Mouse (Mus musculus): ENCODE measurements around the gene Slc38a8. TPM values are rescaled to one million over a fixed set of nuclear protein-coding genes. Genes with fewer than 3 reads are reported as not detected.

Slc38a8 gene
- polyA plus RNA-seq, 1 experiment, result not detected

DNA sequence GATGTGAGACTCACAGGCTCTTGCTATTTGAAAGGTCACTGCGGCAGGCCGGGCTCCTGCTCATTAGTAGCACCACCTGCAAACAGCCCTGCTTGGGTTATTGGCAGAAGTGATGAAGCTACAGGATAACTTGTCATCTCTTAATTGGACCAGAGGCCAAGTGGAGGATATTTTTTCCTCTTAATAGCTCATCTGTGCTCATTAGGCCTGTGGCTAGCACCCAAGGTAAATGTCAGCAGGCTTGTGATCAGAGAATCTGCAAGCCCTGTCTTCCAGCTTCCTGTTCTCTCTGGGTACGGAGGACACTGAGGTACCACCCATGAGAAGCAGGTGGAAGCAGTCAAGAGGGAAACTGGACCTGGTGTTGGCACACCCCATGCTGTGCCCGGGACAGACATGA is 50.4 kb downstream of the Slc38a8 start:
- H3K27me3 ChIP-seq (ENCODE audit: control insufficient read depth, insufficient read depth, insufficient read length), result no peaks in the 10 kb centered on the region

DNA sequence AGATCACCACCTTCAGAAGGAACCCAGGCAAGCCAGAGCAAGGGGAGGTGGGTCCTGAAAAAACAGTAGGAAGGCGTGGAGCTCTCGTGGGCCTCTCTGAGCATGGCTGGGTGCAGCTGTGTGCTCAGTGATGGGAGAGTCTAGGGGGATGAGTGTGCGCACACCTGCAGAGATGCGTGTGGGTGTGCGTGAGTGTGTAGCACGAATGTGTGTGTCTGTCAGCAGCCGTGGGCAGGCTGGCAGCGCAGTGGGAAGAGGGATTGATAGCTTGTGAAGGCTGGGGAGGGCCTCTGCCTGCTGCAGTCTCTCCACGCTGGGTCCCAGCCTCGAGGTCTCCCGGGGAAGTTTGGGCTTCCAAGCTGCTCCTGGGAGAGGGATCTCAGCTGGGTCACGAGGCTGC is 51.9 kb downstream of the Slc38a8 start:
- no peak overlapping the region for H3ac ChIP-seq (ENCODE audit: control insufficient read depth, insufficient read length)

More for the DNA sequence above, 50.4 kb downstream of the Slc38a8 start:
- no peaks in the 10 kb centered on the region for H3K36me3 ChIP-seq (ENCODE audit: control insufficient read depth, insufficient read depth)
- no peaks in the 10 kb centered on the region for H3K79me2 ChIP-seq (ENCODE audit: control insufficient read depth, insufficient read depth)
- no peak overlapping the region for H3K4me3 ChIP-seq
- TF ChIP-seq USF1 (IDR thresholded peaks at IDR 0.05; ENCODE audit: low read depth), result no peak
- no peak for TF ChIP-seq E2F4 (IDR thresholded peaks at IDR 0.05; ENCODE audit: insufficient read depth)
- TF ChIP-seq MYOG (IDR thresholded peaks at IDR 0.05; ENCODE audit: control insufficient read depth in 1 of 3, insufficient read depth in 1 of 3, insufficient read length in 2 of 3, low read depth in 2 of 3), result no peak
- TF ChIP-seq MAX (IDR thresholded peaks at IDR 0.05; ENCODE audit: low read depth), result no peak
- TF ChIP-seq MYOD1 (IDR thresholded peaks at IDR 0.05; ENCODE audit: control insufficient read depth in 1 of 3, insufficient read length in 2 of 3, low read depth in 2 of 3), result no peak
- no peak for TF ChIP-seq REST (IDR thresholded peaks at IDR 0.05; ENCODE audit: insufficient read depth, insufficient read length)
- TF ChIP-seq TCF3 (IDR thresholded peaks at IDR 0.05; ENCODE audit: insufficient read length, low read depth), result no peak
- no peak for TF ChIP-seq TCF12 (IDR thresholded peaks at IDR 0.05; ENCODE audit: insufficient read depth, poor library complexity, severe bottlenecking)
- no peak for TF ChIP-seq POLR2AphosphoS2 (IDR thresholded peaks at IDR 0.05; ENCODE audit: insufficient read length, low read depth)
- H3ac ChIP-seq (ENCODE audit: control insufficient read depth, insufficient read length), result no peak overlapping the region
- no peak overlapping the region for H3K4me2 ChIP-seq (ENCODE audit: low read depth)

DNA sequence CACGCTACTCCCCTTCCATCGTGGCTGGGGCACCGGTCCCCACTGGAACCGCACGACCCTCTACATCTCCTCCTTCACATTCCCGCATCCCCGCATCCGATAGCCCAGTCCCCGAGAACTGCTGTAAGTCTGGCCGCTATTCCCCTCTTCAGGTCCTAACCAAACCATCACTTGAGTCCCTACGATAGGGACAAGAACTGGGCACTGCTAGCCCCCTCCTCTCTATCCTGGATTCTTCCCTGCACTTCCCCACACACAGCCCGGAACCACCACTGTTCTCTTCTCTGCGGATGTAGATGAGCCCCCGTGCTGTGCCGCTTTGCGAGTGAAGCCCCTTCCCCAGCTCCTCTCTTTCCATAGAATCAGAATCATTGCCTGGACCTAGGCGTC is 53.7 kb downstream of the Slc38a8 start:
- H3K27me3 ChIP-seq (ENCODE audit: control insufficient read depth, insufficient read depth, insufficient read length), result no peaks in the 10 kb centered on the region
- no peak overlapping the region for H3ac ChIP-seq (ENCODE audit: control insufficient read depth, insufficient read length)
- H3K36me3 ChIP-seq (ENCODE audit: control insufficient read depth, insufficient read depth), result peaks cover 3% of the 10 kb centered on the region
- H3K79me2 ChIP-seq (ENCODE audit: control insufficient read depth, insufficient read depth), result no peaks in the 10 kb centered on the region
- no peak overlapping the region for H3K4me3 ChIP-seq
- no peak overlapping the region for H3K4me2 ChIP-seq (ENCODE audit: low read depth)
- TF ChIP-seq USF1 (IDR thresholded peaks at IDR 0.05; ENCODE audit: low read depth), result no peak
- TF ChIP-seq TCF3 (IDR thresholded peaks at IDR 0.05; ENCODE audit: insufficient read length, low read depth), result no peak
- TF ChIP-seq MAX (IDR thresholded peaks at IDR 0.05; ENCODE audit: low read depth), result no peak
- no peak for TF ChIP-seq REST (IDR thresholded peaks at IDR 0.05; ENCODE audit: insufficient read depth, insufficient read length)
- TF ChIP-seq MYOG (IDR thresholded peaks at IDR 0.05; ENCODE audit: control insufficient read depth in 1 of 3, insufficient read depth in 1 of 3, insufficient read length in 2 of 3, low read depth in 2 of 3), result no peak
- no peak for TF ChIP-seq SRF (IDR thresholded peaks at IDR 0.05; ENCODE audit: control insufficient read depth, insufficient read length, low read depth)
- no peak for TF ChIP-seq TCF12 (IDR thresholded peaks at IDR 0.05; ENCODE audit: insufficient read depth, poor library complexity, severe bottlenecking)
- no peak for TF ChIP-seq POLR2A (IDR thresholded peaks at IDR 0.05; ENCODE audit: insufficient read length, low read depth)
- no peak for TF ChIP-seq MYOD1 (IDR thresholded peaks at IDR 0.05; ENCODE audit: control insufficient read depth in 1 of 3, insufficient read length in 2 of 3, low read depth in 2 of 3)
- TF ChIP-seq E2F4 (IDR thresholded peaks at IDR 0.05; ENCODE audit: insufficient read depth), result no peak
- no peak for TF ChIP-seq CEBPB (IDR thresholded peaks at IDR 0.05; ENCODE audit: insufficient read depth, poor library complexity, severe bottlenecking)
- TF ChIP-seq POLR2AphosphoS2 (IDR thresholded peaks at IDR 0.05; ENCODE audit: insufficient read length, low read depth), result no peak

More for the DNA sequence above, 51.9 kb downstream of the Slc38a8 start:
- TF ChIP-seq REST (IDR thresholded peaks at IDR 0.05; ENCODE audit: insufficient read depth, insufficient read length) (no peak), MYOG (IDR thresholded peaks at IDR 0.05; ENCODE audit: control insufficient read depth in 1 of 3, insufficient read depth in 1 of 3, insufficient read length in 2 of 3, low read depth in 2 of 3) (no peak), E2F4 (IDR thresholded peaks at IDR 0.05; ENCODE audit: insufficient read depth) (no peak), POLR2AphosphoS2 (IDR thresholded peaks at IDR 0.05; ENCODE audit: insufficient read length, low read depth) (no peak), MAX (IDR thresholded peaks at IDR 0.05; ENCODE audit: low read depth) (no peak), SRF (IDR thresholded peaks at IDR 0.05; ENCODE audit: control insufficient read depth, insufficient read length, low read depth) (no peak), USF1 (IDR thresholded peaks at IDR 0.05; ENCODE audit: low read depth) (no peak), POLR2A (IDR thresholded peaks at IDR 0.05; ENCODE audit: insufficient read length, low read depth) (no peak), TCF12 (IDR thresholded peaks at IDR 0.05; ENCODE audit: insufficient read depth, poor library complexity, severe bottlenecking) (no peak), CEBPB (IDR thresholded peaks at IDR 0.05; ENCODE audit: insufficient read depth, poor library complexity, severe bottlenecking) (no peak), MYOD1 (IDR thresholded peaks at IDR 0.05; ENCODE audit: control insufficient read depth in 1 of 3, insufficient read length in 2 of 3, low read depth in 2 of 3) (no peak), TCF3 (IDR thresholded peaks at IDR 0.05; ENCODE audit: insufficient read length, low read depth) (no peak)
- Histone ChIP-seq H3K27me3 (ENCODE audit: control insufficient read depth, insufficient read depth, insufficient read length) (no peaks in the 10 kb centered on the region), H3K4me3 (no peak overlapping the region), H3K36me3 (ENCODE audit: control insufficient read depth, insufficient read depth) (no peaks in the 10 kb centered on the region), H3K79me2 (ENCODE audit: control insufficient read depth, insufficient read depth) (no peaks in the 10 kb centered on the region), H3K4me2 (ENCODE audit: low read depth) (no peak overlapping the region)

DNA sequence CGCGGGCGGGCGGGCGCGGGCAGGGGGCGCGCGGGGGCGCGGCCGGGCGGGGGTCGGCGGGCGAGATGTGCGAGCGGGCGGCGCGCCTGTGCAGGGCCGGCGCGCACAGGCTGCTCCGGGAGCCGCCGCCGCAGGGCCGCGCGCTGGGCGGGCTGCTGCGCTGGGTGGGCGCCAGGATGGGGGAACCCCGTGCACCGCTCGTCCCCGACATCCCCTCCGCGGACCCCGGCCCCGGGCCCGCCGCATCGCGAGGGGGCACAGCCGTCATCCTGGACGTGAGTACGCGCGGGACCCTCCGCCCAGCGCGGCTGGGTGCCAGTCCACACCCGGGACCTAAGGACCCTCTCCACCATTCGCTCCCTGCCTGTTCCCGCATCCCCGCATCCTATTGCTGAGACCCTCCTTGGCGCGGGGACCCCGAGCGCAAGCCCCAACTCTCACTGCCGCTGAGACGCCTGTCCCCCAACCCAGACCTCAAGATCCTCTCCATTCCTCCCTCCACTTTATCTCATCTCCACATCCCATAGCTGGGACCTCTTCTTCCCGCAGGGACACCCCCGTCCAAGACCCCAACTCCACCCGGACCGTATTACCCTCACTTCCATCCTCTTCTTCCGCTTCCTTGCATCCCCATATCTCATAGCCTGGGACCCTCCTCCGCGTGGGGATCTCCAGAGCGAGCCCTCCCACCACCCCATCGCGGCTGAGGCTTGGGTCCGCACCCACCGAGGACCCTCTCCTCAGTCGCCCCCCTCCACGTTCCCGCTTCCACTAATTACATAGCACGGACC is 54.3 kb downstream of the Slc38a8 start:
- Histone ChIP-seq H3K27me3 (ENCODE audit: control insufficient read depth, insufficient read depth, insufficient read length) (no peaks in the 10 kb centered on the region), H3ac (ENCODE audit: control insufficient read depth, insufficient read length) (no peak overlapping the region), H3K4me2 (ENCODE audit: low read depth) (no peak overlapping the region), H3K36me3 (ENCODE audit: control insufficient read depth, insufficient read depth) (peaks cover 9% of the 10 kb centered on the region), H3K4me3 (no peak overlapping the region), H3K79me2 (ENCODE audit: control insufficient read depth, insufficient read depth) (no peaks in the 10 kb centered on the region)
- TF ChIP-seq POLR2A (IDR thresholded peaks at IDR 0.05; ENCODE audit: insufficient read length, low read depth) (no peak), USF1 (IDR thresholded peaks at IDR 0.05; ENCODE audit: low read depth) (no peak), MYOD1 (IDR thresholded peaks at IDR 0.05; ENCODE audit: control insufficient read depth in 1 of 3, insufficient read length in 2 of 3, low read depth in 2 of 3) (no peak), TCF3 (IDR thresholded peaks at IDR 0.05; ENCODE audit: insufficient read length, low read depth) (no peak), SRF (IDR thresholded peaks at IDR 0.05; ENCODE audit: control insufficient read depth, insufficient read length, low read depth) (no peak), TCF12 (IDR thresholded peaks at IDR 0.05; ENCODE audit: insufficient read depth, poor library complexity, severe bottlenecking) (no peak), E2F4 (IDR thresholded peaks at IDR 0.05; ENCODE audit: insufficient read depth) (no peak), POLR2AphosphoS2 (IDR thresholded peaks at IDR 0.05; ENCODE audit: insufficient read length, low read depth) (no peak), CEBPB (IDR thresholded peaks at IDR 0.05; ENCODE audit: insufficient read depth, poor library complexity, severe bottlenecking) (no peak)

Data from myocyte (in vitro differentiated cells).